10 mouse cellular contexts compared by ENCODE assay signal in the genomic region with DNA sequence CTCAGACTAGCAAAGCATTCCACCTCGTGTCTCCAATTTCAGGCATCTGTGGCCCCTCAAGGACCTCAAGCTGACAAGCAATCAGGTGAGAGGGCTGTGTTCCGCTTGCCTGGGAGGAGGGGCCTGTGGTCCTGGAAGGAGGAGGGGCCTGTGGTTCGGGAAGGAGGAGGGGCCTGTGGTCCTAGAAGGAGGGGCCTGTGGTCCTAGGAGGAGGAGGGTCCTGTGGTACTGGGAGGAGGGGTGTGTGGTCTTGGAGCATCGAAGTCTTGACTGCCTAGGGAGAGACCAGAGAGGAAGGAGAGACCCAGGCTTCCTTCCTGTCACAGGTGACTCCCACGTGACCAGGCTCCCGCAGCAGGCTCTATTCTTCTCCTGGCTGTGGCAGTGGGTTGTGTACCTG. TPM values are rescaled to one million over a fixed set of nuclear protein-coding genes. Genes with fewer than 3 reads are reported as not detected.
DNase-seq lines count a peak whose midpoint lies in the region; ATAC-seq and TF ChIP-seq lines count a peak whose summit lies in the region.
"Had no signal": no experiment of that assay in that cellular context is flagged by ENCODE, and none has a peak within 500 bp of the region (broad histone marks: within the 10 kb centered on the region; RNA-seq: fewer than 3 reads in every experiment).

No protein-coding gene starts in this region.

- no peak for TF ChIP-seq CTCF in CH12.LX (conservative IDR thresholded peaks at IDR 0.05 in 1 of 2, IDR thresholded peaks at IDR 0.05 in 1 of 2; ENCODE audit: low read depth in 2 of 2, low read length in 2 of 2)
- no peak for TF ChIP-seq CTCF in forebrain, postnatal 0 days (IDR thresholded peaks at IDR 0.05; ENCODE audit: low read depth)

- H3K9ac ChIP-seq in CH12.LX (ENCODE audit: insufficient read depth, low read depth): no peak overlapping the region
- H3K9ac ChIP-seq in forebrain, postnatal 0 days: no peak overlapping the region

- peaks cover 4 to 28% of the 10 kb centered on the region in 2 experiments; a peak in 3 of 4 replicates for H3K4me1 ChIP-seq in CH12.LX (ENCODE audit: control insufficient read depth in 1 of 2, insufficient read depth in 2 of 2)
- H3K4me1 ChIP-seq in forebrain, postnatal 0 days (ENCODE audit: insufficient read depth): no peaks in the 10 kb centered on the region

- no peaks in the 10 kb centered on the region for H3K27me3 ChIP-seq in CH12.LX (replicated peaks)
- H3K27me3 ChIP-seq in forebrain, postnatal 0 days (ENCODE audit: insufficient read depth, low read length): no peaks in the 10 kb centered on the region

- dilution Hi-C loops in CH12.LX (cut with MboI; ENCODE audit: extremely low pct_ligation_motif_present, extremely low pct_unique_long_range_greater_than_20kb, low sequenced_read_pairs): no loop called here

- no peak overlapping the region for H3K27ac ChIP-seq in CH12.LX (ENCODE audit: insufficient read depth, low read depth)
- no peak overlapping the region for H3K27ac ChIP-seq in forebrain, postnatal 0 days (ENCODE audit: low read depth, low read length)

- TF ChIP-seq POLR2A in CH12.LX (IDR thresholded peaks at IDR 0.05; ENCODE audit: low read depth, low read length): no peak

- 12% methylated on average over 5 of the region's 6 CpGs for WGBS in forebrain, postnatal 0 days

- in situ Hi-C loops in CH12.LX (cut with MboI; ENCODE audit: low pct_ligation_motif_present, low pct_unique_long_range_greater_than_20kb, low sequenced_read_pairs): no loop called here

- H3K36me3 ChIP-seq in CH12.LX (replicated peaks in 1 of 2; ENCODE audit: control insufficient read depth in 1 of 2, insufficient read depth in 1 of 2, low read length in 1 of 2): peaks cover 0 to 72% of the 10 kb centered on the region in 2 experiments
- H3K36me3 ChIP-seq in forebrain, postnatal 0 days (ENCODE audit: insufficient read depth): no peaks in the 10 kb centered on the region

- TF ChIP-seq EP300 in CH12.LX (IDR thresholded peaks at IDR 0.05; ENCODE audit: low read length): no peak

- H3K4me3 ChIP-seq in CH12.LX (replicated peaks in 1 of 3; ENCODE audit: low read depth in 2 of 3, low read length in 2 of 3, poor library complexity in 1 of 3): no peak overlapping the region
- H3K4me3 ChIP-seq in forebrain, postnatal 0 days (ENCODE audit: low read depth, low read length): no peak overlapping the region
- H3K4me3 ChIP-seq: myocyte had no signal

- no peak overlapping the region for H3K4me2 ChIP-seq in CH12.LX (ENCODE audit: insufficient read depth, low read depth, poor library complexity, severe bottlenecking)
- H3K4me2 ChIP-seq in forebrain, postnatal 0 days (ENCODE audit: low read depth): 0 out of 2 replicates have a peak overlapping the region, but pooled peaks have one; percentile 19

- ATAC-seq in forebrain, postnatal 0 days: peak; percentile 38; the same call in 1 of the 2 replicates

- DNase-seq in 416B (ENCODE audit: low read depth) (peak; percentile 23), CH12.LX (ENCODE audit: extremely low read depth) (no peak)
- no peak for DNase-seq in forebrain, postnatal 0 days
- peak; percentile 34 for DNase-seq in lung, postnatal 25 days (ENCODE audit: low spot score)
- peak; percentile 84 for DNase-seq in thymus, postnatal 4 days
- no peak for DNase-seq in right cerebral cortex, postnatal 10 days (ENCODE audit: low spot score in 2 of 2)
- no peak for DNase-seq in left cerebral cortex, postnatal 14 days (ENCODE audit: low spot score in 2 of 2)
- no peak for DNase-seq in cerebellum, adult 18-20 months

- H3K9me3 ChIP-seq in CH12.LX (replicated peaks; ENCODE audit: low read length): no peaks in the 10 kb centered on the region
- H3K9me3 ChIP-seq in forebrain, postnatal 0 days (ENCODE audit: low read length): no peaks in the 10 kb centered on the region

- TF ChIP-seq RAD21 in CH12.LX (IDR thresholded peaks at IDR 0.05; ENCODE audit: low read depth, low read length): no peak

- intact Hi-C loops in left cerebral cortex, postnatal 14 days (cut with DNase I): no loop called here

- no peaks in the 10 kb centered on the region for H3K79me2 ChIP-seq in CH12.LX (replicated peaks; ENCODE audit: control insufficient read depth, extremely low read depth, insufficient read depth, poor library complexity, severe bottlenecking)

TF ChIP-seq in CH12.LX, 34 proteins besides CTCF, POLR2A, EP300 and RAD21:
- TF ChIP-seq NRF1 (IDR thresholded peaks at IDR 0.05; ENCODE audit: low read depth, low read length) (no peak), USF1 (IDR thresholded peaks at IDR 0.05; ENCODE audit: low read depth, low read length) (peak; percentile 10; the same call in 1 of the 2 replicates)

RNA-seq across cellular contexts. Expression of a gene that starts 16.7 kb away (rescaled TPM):
- total RNA-seq in CH12.LX (2012; rRNA removed) (not detected in 2 replicates), CH12.LX (2014; rRNA removed) (not detected in 2 replicates)
- polyA plus RNA-seq in CH12.LX (2012; ENCODE audit: insufficient read length, low read depth): not detected in 2 replicates
- total RNA-seq in forebrain, postnatal 0 days (2014; rRNA removed): 2.5 and 5.3 TPM in 2 replicates
- polyA plus RNA-seq in forebrain, postnatal 0 days (2015; fragmentation: Nextera tagmentation; extraction: Ambion mirVana): 2.3 and 4.0 TPM in 2 replicates
- total RNA-seq in left cerebral cortex, postnatal 14 days (2021): 1 to 10 TPM; 4.1 to 4.5 TPM

RNA-seq across cellular contexts. Expression of a gene that starts 16.9 kb away (rescaled TPM):
- total RNA-seq in CH12.LX (2012; rRNA removed): 1.2 and 2.5 TPM in 2 replicates
- total RNA-seq in CH12.LX (2014; rRNA removed): 2.4 and 2.9 TPM in 2 replicates
- 3.4 and 3.5 TPM in 2 replicates for polyA plus RNA-seq in CH12.LX (2012; ENCODE audit: insufficient read length, low read depth)
- 3.8 and 4.6 TPM in 2 replicates for total RNA-seq in forebrain, postnatal 0 days (2014; rRNA removed)
- polyA plus RNA-seq in forebrain, postnatal 0 days (2015; fragmentation: Nextera tagmentation; extraction: Ambion mirVana): 0.49 and 1.6 TPM in 2 replicates
- total RNA-seq in left cerebral cortex, postnatal 14 days (2021): 10 to 100 TPM in 1 of 2 experiments, 1 to 10 TPM in 1; 9.6 to 10.0 TPM

RNA-seq across cellular contexts. Expression of a gene that starts 20.1 kb away (rescaled TPM):
- total RNA-seq in CH12.LX (2012; rRNA removed) (not detected in 2 replicates), CH12.LX (2014; rRNA removed) (not detected in 2 replicates)
- not detected in 2 replicates for polyA plus RNA-seq in CH12.LX (2012; ENCODE audit: insufficient read length, low read depth)
- 0.54 TPM in 1 of 2 replicates, not detected in the other for total RNA-seq in forebrain, postnatal 0 days (2014; rRNA removed)
- 0.58 TPM in 1 of 2 replicates, not detected in the other for polyA plus RNA-seq in forebrain, postnatal 0 days (2015; fragmentation: Nextera tagmentation; extraction: Ambion mirVana)
- total RNA-seq in left cerebral cortex, postnatal 14 days (2021): not detected
- polyA plus RNA-seq: cortical plate, adult 2 months; myocyte had no signal

RNA-seq across cellular contexts. Expression of a gene that starts 38.8 kb away (rescaled TPM):
- not detected in 2 replicates for total RNA-seq in CH12.LX (2012; rRNA removed)
- not detected in 2 replicates for total RNA-seq in CH12.LX (2014; rRNA removed)
- polyA plus RNA-seq in CH12.LX (2012; ENCODE audit: insufficient read length, low read depth): not detected in 2 replicates
- 0.24 TPM in 1 of 2 replicates, not detected in the other for total RNA-seq in forebrain, postnatal 0 days (2014; rRNA removed)
- polyA plus RNA-seq in forebrain, postnatal 0 days (2015; fragmentation: Nextera tagmentation; extraction: Ambion mirVana): 0.54 and 0.63 TPM in 2 replicates
- total RNA-seq in left cerebral cortex, postnatal 14 days (2021): not detected

RNA-seq across cellular contexts. Expression of a gene that starts 49.4 kb away (rescaled TPM):
- not detected in 2 replicates for total RNA-seq in CH12.LX (2012; rRNA removed)
- total RNA-seq in CH12.LX (2014; rRNA removed): not detected in 2 replicates
- not detected in 2 replicates for polyA plus RNA-seq in CH12.LX (2012; ENCODE audit: insufficient read length, low read depth)
- not detected in 2 replicates for total RNA-seq in forebrain, postnatal 0 days (2014; rRNA removed)
- polyA plus RNA-seq in forebrain, postnatal 0 days (2015; fragmentation: Nextera tagmentation; extraction: Ambion mirVana): 0.09 and 0.12 TPM in 2 replicates
- total RNA-seq in left cerebral cortex, postnatal 14 days (2021): under 1 TPM; 0.42 to 0.53 TPM
- polyA plus RNA-seq: myocyte had no signal

Comparison
In these comparisons a context has a peak if more than half of its experiments do, and no peak if none do; other contexts are left out.
1. DNase-seq: peak in 416B (single experiment), lung, postnatal 25 days (single experiment) and thymus, postnatal 4 days (single experiment); none in CH12.LX (single experiment), forebrain, postnatal 0 days (single experiment), right cerebral cortex, postnatal 10 days (0 of 2), left cerebral cortex, postnatal 14 days (0 of 2) and cerebellum, adult 18-20 months (0 of 2).